Mouse (Mus musculus) C2C12 (cell line): Measurements from ENCODE around the gene Maf.

Experiments used
- CTCF ChIP-seq: IDR thresholded peaks from one replicate; pipeline ENCODE4 v1.5.1; 2011; ENCODE audit not compliant: control insufficient read depth, insufficient read depth, insufficient read length
- MAX ChIP-seq: IDR thresholded peaks from one replicate; pipeline ENCODE4 v1.6.1; 2011; ENCODE audit warnings: mild to moderate bottlenecking, control low read depth
- MYOG ChIP-seq: IDR thresholded peaks from one replicate; pipeline ENCODE4 v1.6.1; 2011; ENCODE audit not compliant: control insufficient read depth, insufficient read length; ENCODE audit errors: extremely low read depth
- USF1 ChIP-seq: IDR thresholded peaks from one replicate; pipeline ENCODE4 v1.6.1; 2011; ENCODE audit warnings: low read depth, mild to moderate bottlenecking, control low read depth, moderate library complexity

- no peak for TF ChIP-seq CTCF
- TF ChIP-seq USF1, result no peak
- TF ChIP-seq MYOG, result no peak
- TF ChIP-seq MAX, result no peak
These were observed 39.8 kb upstream of the Maf start for GRCm38 (mm10) chr8:115747426-115747825.
